Mouse (Mus musculus) stomach, embryonic 15.5 days (tissue): ENCODE data around the gene Scarf2. TPM values are rescaled to one million over a fixed set of nuclear protein-coding genes. Genes with fewer than 3 reads are reported as not detected.
A peak's percentile ranks its signal among the peaks of the same experiment; 100 is the strongest.

Experiments
- ATAC-seq: fragments of 200-750 bp; cut with Nextera tagmentation; 2 replicates; pipeline ENCODE4 v1.8.0; 2017; ENCODE audit warnings: low read depth, moderate number of reproducible peaks, moderate TSS enrichment; ENCODE audit not compliant: insufficient read depth, low FRiP score
- H3K27ac ChIP-seq: fragments of 300-500 bp; sonication (generic); 2 replicates; pipeline ENCODE4 v1.5.1; 2015; ENCODE audit warnings: mild to moderate bottlenecking, inconsistent platforms
- H3K27me3 ChIP-seq: fragments of 300-500 bp; sonication (generic); replicated peaks from 2 replicates; pipeline ENCODE4 v1.6.1; 2015; ENCODE audit warnings: inconsistent platforms
- H3K36me3 ChIP-seq: fragments of 300-500 bp; sonication (generic); 2 replicates; pipeline ENCODE4 v1.6.1; 2015; ENCODE audit warnings: inconsistent platforms
- H3K4me1 ChIP-seq: fragments of 300-500 bp; sonication (generic); 2 replicates; pipeline ENCODE4 v1.6.1; 2015; ENCODE audit warnings: inconsistent platforms
- H3K4me2 ChIP-seq: fragments of 300-500 bp; sonication (generic); 2 replicates; pipeline ENCODE4 v1.6.1; 2015; ENCODE audit warnings: mild to moderate bottlenecking, inconsistent platforms
- H3K4me3 ChIP-seq: fragments of 300-500 bp; sonication (generic); replicated peaks from 2 replicates; pipeline ENCODE4 v1.5.1; 2015; ENCODE audit warnings: inconsistent platforms
- H3K9ac ChIP-seq: fragments of 300-500 bp; sonication (generic); 2 replicates; pipeline ENCODE4 v1.6.1; 2015; ENCODE audit warnings: inconsistent platforms
- H3K9me3 ChIP-seq: fragments of 300-500 bp; sonication (generic); 2 replicates; pipeline ENCODE4 v1.6.1; 2016; ENCODE audit warnings: inconsistent platforms
- WGBS: fragments of 180-500 bp; shearing (Covaris S2); methylation state at CpG from one replicate; pipeline ENCODE4 v1.1.7; 2015; 5-methylcytosine and 5-hydroxymethylcytosine counted together
- polyA plus RNA-seq: library from polyadenylated mRNA; unstranded; fragments of >200 nt; fragmentation: Nextera tagmentation; extraction: Ambion mirVana; gene quantifications from 2 replicates; pipeline ENCODE4 v1.2.1, GENCODE M21; 2015

The Scarf2 gene
- polyA plus RNA-seq, 1 experiment from 2014 or later = 15.8 TPM

- WGBS = 8% methylated on average over 5 of the region's 5 CpGs
- no peaks in the 10 kb centered on the region for H3K9me3 ChIP-seq
- H3K27me3 ChIP-seq = 0 out of 2 replicates have a peak, but pooled peaks cover 8% of the 10 kb centered on the region
- no peak overlapping the region for H3K4me2 ChIP-seq
- no peak overlapping the region for H3K27ac ChIP-seq
- peaks cover 34% of the 10 kb centered on the region for H3K4me1 ChIP-seq
- no peak for ATAC-seq
- no peaks in the 10 kb centered on the region for H3K36me3 ChIP-seq
- no peak overlapping the region for H3K9ac ChIP-seq
- no peak overlapping the region for H3K4me3 ChIP-seq
Observed at GRCm38 (mm10) chr16:17812120-17812519, 15.0 kb downstream of the Scarf2 start.

- no peaks in the 10 kb centered on the region for H3K36me3 ChIP-seq
- H3K27ac ChIP-seq = no peak overlapping the region
- WGBS = 49% methylated on average over 4 of the region's 4 CpGs
- H3K4me2 ChIP-seq = no peak overlapping the region
- H3K9me3 ChIP-seq = no peaks in the 10 kb centered on the region
- no peak for ATAC-seq
- H3K27me3 ChIP-seq = 0 out of 2 replicates have a peak, but pooled peaks cover 8% of the 10 kb centered on the region
- peaks cover 24% of the 10 kb centered on the region for H3K4me1 ChIP-seq
- no peak overlapping the region for H3K4me3 ChIP-seq
- no peak overlapping the region for H3K9ac ChIP-seq
Observed at GRCm38 (mm10) chr16:17813173-17813572, 16.1 kb downstream of the Scarf2 start.

GRCm38 (mm10) chr16:17815411-17816402, 18.6 kb downstream of the Scarf2 start:
- Histone ChIP-seq H3K27me3 (no peaks in the 10 kb centered on the region), H3K27ac (no peak overlapping the region; the same call in 1 of the 2 replicates), H3K4me2 (peak overlapping the region; percentile 96), H3K36me3 (no peaks in the 10 kb centered on the region), H3K9ac (peak overlapping the region; percentile 51; the same call in 1 of the 2 replicates), H3K4me3 (peak overlapping the region; percentile 50), H3K9me3 (no peaks in the 10 kb centered on the region), H3K4me1 (0 out of 2 replicates have a peak, but pooled peaks cover 10% of the 10 kb centered on the region)
- WGBS = 2% methylated on average over 63 of the region's 63 CpGs
- peak; percentile 81 for ATAC-seq

GRCm38 (mm10) chr16:17816528-17816927, 19.4 kb downstream of the Scarf2 start:
- H3K36me3 ChIP-seq = no peaks in the 10 kb centered on the region
- H3K4me1 ChIP-seq = 0 out of 2 replicates have a peak, but pooled peaks cover 10% of the 10 kb centered on the region
- no peaks in the 10 kb centered on the region for H3K27me3 ChIP-seq
- 82% methylated on average over 8 of the region's 8 CpGs for WGBS
- H3K9me3 ChIP-seq = no peaks in the 10 kb centered on the region
- H3K27ac ChIP-seq = no peak overlapping the region
- H3K4me2 ChIP-seq = no peak overlapping the region
- no peak overlapping the region for H3K4me3 ChIP-seq
- no peak for ATAC-seq
- no peak overlapping the region for H3K9ac ChIP-seq

GRCm38 (mm10) chr16:17826500-17826899, 29.4 kb downstream of the Scarf2 start:
- H3K4me3 ChIP-seq = no peak overlapping the region
- H3K4me2 ChIP-seq = no peak overlapping the region
- no peak overlapping the region for H3K9ac ChIP-seq
- no peak overlapping the region for H3K27ac ChIP-seq
- peaks cover 14% of the 10 kb centered on the region for H3K27me3 ChIP-seq
- H3K36me3 ChIP-seq = no peaks in the 10 kb centered on the region
- no peak for ATAC-seq
- H3K4me1 ChIP-seq = no peaks in the 10 kb centered on the region
- no peaks in the 10 kb centered on the region for H3K9me3 ChIP-seq
- 70% methylated on average over 2 of the region's 2 CpGs for WGBS

- Histone ChIP-seq H3K27ac (no peak overlapping the region), H3K4me3 (no peak overlapping the region), H3K36me3 (no peaks in the 10 kb centered on the region), H3K9ac (no peak overlapping the region), H3K4me1 (peaks cover 3% of the 10 kb centered on the region; the same call in 1 of the 2 replicates), H3K4me2 (no peak overlapping the region), H3K9me3 (no peaks in the 10 kb centered on the region), H3K27me3 (peaks cover 31% of the 10 kb centered on the region)
- ATAC-seq = no peak
- 87% methylated on average over 2 of the region's 2 CpGs for WGBS
Observed at GRCm38 (mm10) chr16:17828229-17828628, 31.1 kb downstream of the Scarf2 start.

GRCm38 (mm10) chr16:17828867-17829266, 31.8 kb downstream of the Scarf2 start:
- H3K9ac ChIP-seq = no peak overlapping the region

GRCm38 (mm10) chr16:17830385-17831178, 33.5 kb downstream of the Scarf2 start:
- H3K27me3 ChIP-seq = peaks cover 55% of the 10 kb centered on the region
- no peak overlapping the region for H3K27ac ChIP-seq
- 71% methylated on average over 10 of the region's 10 CpGs for WGBS
- H3K4me3 ChIP-seq = no peak overlapping the region
- no peaks in the 10 kb centered on the region for H3K9me3 ChIP-seq
- no peaks in the 10 kb centered on the region for H3K36me3 ChIP-seq
- no peak for ATAC-seq
- peaks cover 5% of the 10 kb centered on the region; the same call in 1 of the 2 replicates for H3K4me1 ChIP-seq
- no peak overlapping the region for H3K9ac ChIP-seq
- no peak overlapping the region for H3K4me2 ChIP-seq

More at GRCm38 (mm10) chr16:17828867-17829266, 31.8 kb downstream of the Scarf2 start:
- Histone ChIP-seq H3K27ac (no peak overlapping the region), H3K4me2 (no peak overlapping the region), H3K4me3 (no peak overlapping the region), H3K9me3 (no peaks in the 10 kb centered on the region), H3K4me1 (peaks cover 5% of the 10 kb centered on the region; the same call in 1 of the 2 replicates), H3K27me3 (peaks cover 38% of the 10 kb centered on the region), H3K36me3 (no peaks in the 10 kb centered on the region)
- ATAC-seq = no peak
- 70% methylated on average over 3 of the region's 3 CpGs for WGBS

GRCm38 (mm10) chr16:17831781-17832180, 34.7 kb downstream of the Scarf2 start:
- Histone ChIP-seq H3K27me3 (peaks cover 67% of the 10 kb centered on the region), H3K4me1 (peaks cover 5% of the 10 kb centered on the region; the same call in 1 of the 2 replicates), H3K27ac (no peak overlapping the region), H3K36me3 (no peaks in the 10 kb centered on the region), H3K4me3 (no peak overlapping the region), H3K9ac (no peak overlapping the region), H3K9me3 (no peaks in the 10 kb centered on the region), H3K4me2 (no peak overlapping the region)
- no peak for ATAC-seq
- WGBS = 21% methylated on average over 11 of the region's 11 CpGs

GRCm38 (mm10) chr16:17832821-17833220, 35.7 kb downstream of the Scarf2 start, which contains the start of gene B830017H08Rik:
Gene B830017H08Rik, plus strand, starts transcription at chr16:17833121.
- peaks cover 69% of the 10 kb centered on the region for H3K27me3 ChIP-seq
- peak within 1 kb of the TSS; percentile 98 for H3K4me2 ChIP-seq
- WGBS = 28% methylated on average over 7 of the region's 7 CpGs
- H3K4me1 ChIP-seq = peaks cover 5% of the 10 kb centered on the region; the same call in 1 of the 2 replicates
- peak within 1 kb of the TSS; percentile 56 for H3K4me3 ChIP-seq
- H3K27ac ChIP-seq = no peak within 1 kb of the TSS
- H3K9ac ChIP-seq = peak within 1 kb of the TSS; percentile 34; the same call in 1 of the 2 replicates
- no peaks in the 10 kb centered on the region for H3K9me3 ChIP-seq
- no peak for ATAC-seq
- H3K36me3 ChIP-seq = no peaks in the 10 kb centered on the region

GRCm38 (mm10) chr16:17833321-17833680, 36.2 kb downstream of the Scarf2 start:
- H3K4me3 ChIP-seq = peak overlapping the region; percentile 56
- WGBS = under 1% methylated on average over 37 of the region's 37 CpGs
- peaks cover 69% of the 10 kb centered on the region for H3K27me3 ChIP-seq
- no peaks in the 10 kb centered on the region for H3K36me3 ChIP-seq
- H3K4me1 ChIP-seq = peaks cover 5% of the 10 kb centered on the region; the same call in 1 of the 2 replicates
- ATAC-seq = no peak
- H3K27ac ChIP-seq = no peak overlapping the region
- H3K4me2 ChIP-seq = peak overlapping the region; percentile 98
- no peaks in the 10 kb centered on the region for H3K9me3 ChIP-seq
- peak overlapping the region; percentile 34; the same call in 1 of the 2 replicates for H3K9ac ChIP-seq
